Mouse (Mus musculus): ENCODE results near the gene Simc1.

Simc1 gene

DNA sequence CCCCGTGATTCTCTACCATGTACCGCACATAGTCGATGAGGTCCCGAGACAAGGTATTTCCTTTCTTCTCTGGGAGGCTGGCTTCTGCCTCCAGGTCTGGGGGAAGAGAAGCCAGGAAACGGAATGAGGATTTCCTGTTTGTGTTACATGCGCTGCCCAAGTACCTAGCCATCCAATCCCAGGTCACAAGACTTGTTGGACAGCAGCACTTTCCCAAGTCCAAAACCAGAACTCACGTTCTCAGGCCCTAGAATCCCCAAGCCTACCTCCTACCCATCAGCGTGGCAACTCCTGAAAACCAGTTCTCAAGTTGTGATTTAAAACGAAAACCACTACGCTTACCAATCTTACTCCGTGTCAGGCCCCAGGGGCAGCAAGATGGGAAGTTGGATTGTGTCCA lies 82.3 kb downstream of the Simc1 start:
- in situ Hi-C loops (cut with MseI, MboI), result no loop called here

GRCm38 (mm10) chr13:54589414-54589995 lies 85.9 kb downstream of the Simc1 start:
- in situ Hi-C loops (cut with MseI, MboI), result no loop called here

DNA sequence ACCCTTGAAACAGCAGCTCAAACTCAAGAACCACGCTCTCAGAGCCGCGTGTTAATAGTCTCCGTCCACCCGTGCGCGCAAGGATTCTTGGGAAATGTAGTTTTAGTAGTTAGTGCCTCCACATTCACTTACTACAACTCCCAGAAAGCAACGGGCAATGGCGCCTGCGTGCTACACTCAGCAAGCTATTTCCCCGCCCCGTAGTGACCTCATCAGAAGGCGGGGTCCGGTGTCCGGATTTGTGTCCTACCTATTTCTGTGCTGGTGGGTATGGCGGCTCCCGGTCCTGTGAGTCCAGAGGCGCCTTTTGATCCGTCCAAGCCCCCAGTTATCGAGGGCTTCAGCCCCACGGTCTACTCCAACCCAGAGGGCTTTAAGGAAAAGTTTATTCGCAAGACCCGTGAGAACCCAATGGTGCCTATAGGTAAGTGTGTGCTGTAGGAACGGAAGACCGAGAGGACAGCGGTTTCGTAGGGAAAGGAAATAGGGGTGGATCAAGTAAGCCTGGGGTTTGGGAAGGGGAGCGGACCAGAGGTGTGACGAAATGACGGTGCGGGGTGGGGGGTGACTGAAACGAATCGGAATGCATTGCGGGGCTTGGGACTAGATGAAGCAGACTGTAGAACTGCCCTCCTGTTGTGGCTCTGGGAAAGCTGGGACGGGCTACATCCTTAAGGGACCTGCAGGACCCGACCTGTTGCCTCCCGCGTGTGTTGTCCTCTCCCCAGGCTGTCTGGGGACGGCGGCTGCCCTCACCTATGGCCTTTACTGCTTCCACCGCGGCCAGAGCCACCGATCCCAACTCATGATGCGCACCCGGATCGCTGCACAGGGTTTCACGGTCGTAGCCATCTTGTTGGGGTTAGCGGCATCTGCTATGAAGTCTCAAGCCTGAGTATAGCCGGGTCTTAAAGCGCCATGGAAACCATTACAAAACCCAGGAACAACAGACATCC lies 86.7 kb downstream of the Simc1 start, which contains the start of the genes Nop16 and Higd2a:
TSS of gene Nop16 (minus strand) at position 95 of the 956 bp plus-strand sequence.
TSS of gene Higd2a (plus strand) at position 212 of the 956 bp plus-strand sequence.
- in situ Hi-C loops (cut with MseI, MboI), result no loop called here

GRCm38 (mm10) chr13:54591776-54592356 lies 88.3 kb downstream of the Simc1 start:
- in situ Hi-C loops (cut with MseI, MboI), result no loop called here

DNA sequence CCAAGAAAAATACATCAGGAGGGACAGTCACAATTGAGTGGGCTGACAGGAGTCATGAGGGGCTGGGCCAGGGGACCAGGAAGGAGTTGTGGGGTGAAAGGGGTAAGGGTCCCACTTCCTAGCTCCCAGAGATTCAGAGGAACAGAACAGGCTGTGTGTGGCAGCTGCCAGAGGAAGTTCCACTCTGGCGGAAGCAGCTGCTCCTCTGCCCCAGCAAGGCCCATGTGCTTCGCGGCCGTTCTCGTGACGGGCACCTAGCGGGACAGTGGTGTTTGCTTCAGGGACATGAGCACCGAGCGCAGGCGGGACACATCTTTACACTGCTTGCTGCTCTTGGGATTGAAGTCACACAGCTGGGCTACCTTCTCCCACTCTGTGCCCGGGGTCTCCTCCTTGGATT lies 90.0 kb downstream of the Simc1 start:
- in situ Hi-C loops (cut with MseI, MboI), result no loop called here

GRCm38 (mm10) chr13:54596107-54596690 lies 92.6 kb downstream of the Simc1 start:
- in situ Hi-C loops (cut with MseI, MboI), result no loop called here

GRCm38 (mm10) chr13:54596870-54597269 lies 93.3 kb downstream of the Simc1 start:
- in situ Hi-C loops (cut with MseI, MboI), result no loop called here

GRCm38 (mm10) chr13:54598622-54599143 lies 95.1 kb downstream of the Simc1 start:
- in situ Hi-C loops (cut with MseI, MboI), result no loop called here
